Mouse (Mus musculus): ENCODE results near the gene Gm10974.

GRCm38 (mm10) chr7:66342831-66343230 lies 22.9 kb upstream of the Gm10974 start:
- no peak for TF ChIP-seq POLR2A (IDR thresholded peaks at IDR 0.05; ENCODE audit: extremely low read depth, insufficient read depth, low read length)
- no peak for TF ChIP-seq CTCF (IDR thresholded peaks at IDR 0.05; ENCODE audit: low read depth, low read length)
